Comparison of ENCODE assay signal across 12 mouse cellular contexts in genomic region chr3:37634648-37635047, GRCm38 (mm10). TPM values are rescaled to one million over a fixed set of nuclear protein-coding genes. Genes with fewer than 3 reads are reported as not detected.
DNase-seq lines count a peak whose midpoint lies in the region; ATAC-seq and TF ChIP-seq lines count a peak whose summit lies in the region.
"Had no signal": no experiment of that assay in that cellular context is flagged by ENCODE, and none has a peak within 500 bp of the region (broad histone marks: within the 10 kb centered on the region; RNA-seq: fewer than 3 reads in every experiment).

No protein-coding gene starts in this region.

- TF ChIP-seq EP300 in stomach, postnatal 0 days (optimal IDR thresholded peaks at IDR 0.05) = no peak

- 36% methylated on average over 4 of the region's 4 CpGs for WGBS in hindbrain, embryonic 14.5 days
- 35% methylated on average over 4 of the region's 4 CpGs for WGBS in hindbrain, embryonic 13.5 days
- WGBS in stomach, postnatal 0 days = 55% methylated on average over 4 of the region's 4 CpGs

- no peak overlapping the region for H3K4me2 ChIP-seq in hindbrain, embryonic 14.5 days (replicated peaks)
- no peak overlapping the region for H3K4me2 ChIP-seq in hindbrain, embryonic 13.5 days
- no peak overlapping the region for H3K4me2 ChIP-seq in stomach, postnatal 0 days (replicated peaks; ENCODE audit: low read depth)
- H3K4me2 ChIP-seq: hindbrain, embryonic 15.5 days had no signal

- no peak overlapping the region for H3K9ac ChIP-seq in hindbrain, embryonic 14.5 days
- H3K9ac ChIP-seq in hindbrain, embryonic 13.5 days = no peak overlapping the region
- no peak overlapping the region for H3K9ac ChIP-seq in stomach, postnatal 0 days (ENCODE audit: low read length)
- H3K9ac ChIP-seq: hindbrain, embryonic 15.5 days had no signal

- ATAC-seq in hindbrain, embryonic 14.5 days (ENCODE audit: low FRiP score) = no peak
- ATAC-seq in hindbrain, embryonic 13.5 days (ENCODE audit: low FRiP score) = no peak
- ATAC-seq in stomach, postnatal 0 days (ENCODE audit: low FRiP score, low TSS enrichment) = no peak

- no peaks in the 10 kb centered on the region for H3K9me3 ChIP-seq in hindbrain, embryonic 14.5 days (ENCODE audit: control insufficient read depth, low read length)
- H3K9me3 ChIP-seq in hindbrain, embryonic 13.5 days = no peaks in the 10 kb centered on the region
- H3K9me3 ChIP-seq in stomach, postnatal 0 days (ENCODE audit: control insufficient read depth, low read length) = no peaks in the 10 kb centered on the region
- H3K9me3 ChIP-seq: hindbrain, embryonic 15.5 days had no signal

- no peak overlapping the region for H3K27ac ChIP-seq in hindbrain, embryonic 14.5 days
- H3K27ac ChIP-seq in hindbrain, embryonic 13.5 days = no peak overlapping the region
- H3K27ac ChIP-seq in stomach, postnatal 0 days (replicated peaks) = no peak overlapping the region
- H3K27ac ChIP-seq: hindbrain, embryonic 15.5 days had no signal

- H3K4me1 ChIP-seq in hindbrain, embryonic 14.5 days (replicated peaks; ENCODE audit: control insufficient read depth, insufficient read depth, low read length) = no peaks in the 10 kb centered on the region; the same call in 1 of the 2 replicates
- H3K4me1 ChIP-seq in hindbrain, embryonic 13.5 days (replicated peaks) = no peaks in the 10 kb centered on the region
- no peaks in the 10 kb centered on the region for H3K4me1 ChIP-seq in stomach, postnatal 0 days (replicated peaks; ENCODE audit: control insufficient read depth, insufficient read depth)

- DNase-seq in hindbrain, embryonic 14.5 days (ENCODE audit: low spot score) = peak; percentile 46
- DNase-seq in thymus, postnatal 14 days = peak; percentile 40
- DNase-seq in thymus, adult 18-20 months = no peak
- peak; percentile 30 for DNase-seq in c-Kit-positive CD71-positive TER-119-positive erythroid progenitor cells, embryonic 14.5 days (ENCODE audit: low spot score)
- DNase-seq in stomach, postnatal 0 days (ENCODE audit: low spot score) = no peak
- DNase-seq in adrenal gland, adult 2 months = no peak
- DNase-seq in layer of hippocampus, postnatal 10 days (ENCODE audit: low spot score in 2 of 2) = no peak
- DNase-seq: adrenal gland, postnatal 14 days; left cerebral cortex, postnatal 4 days had no signal

- peak; percentile 70 for TF ChIP-seq CTCF in stomach, postnatal 0 days (IDR thresholded peaks at IDR 0.05; ENCODE audit: low read depth)

- no peak overlapping the region for H3K4me3 ChIP-seq in hindbrain, embryonic 14.5 days (replicated peaks; ENCODE audit: low read length)
- no peak overlapping the region for H3K4me3 ChIP-seq in hindbrain, embryonic 13.5 days
- H3K4me3 ChIP-seq in stomach, postnatal 0 days (ENCODE audit: low read depth, low read length) = no peak overlapping the region
- H3K4me3 ChIP-seq: erythroblast, embryonic 14.5 days; hindbrain, embryonic 15.5 days had no signal

- 0 out of 2 replicates have a peak, but pooled peaks cover 4% of the 10 kb centered on the region for H3K27me3 ChIP-seq in hindbrain, embryonic 14.5 days (ENCODE audit: control insufficient read depth, insufficient read depth, low read length)
- 0 out of 2 replicates have a peak, but pooled peaks cover 4% of the 10 kb centered on the region for H3K27me3 ChIP-seq in hindbrain, embryonic 13.5 days
- H3K27me3 ChIP-seq in stomach, postnatal 0 days (ENCODE audit: control insufficient read depth, insufficient read depth, low read length) = no peaks in the 10 kb centered on the region
- H3K27me3 ChIP-seq: hindbrain, embryonic 15.5 days had no signal

- no peaks in the 10 kb centered on the region for H3K36me3 ChIP-seq in hindbrain, embryonic 14.5 days (replicated peaks; ENCODE audit: control insufficient read depth, insufficient read depth)
- H3K36me3 ChIP-seq in hindbrain, embryonic 13.5 days = no peaks in the 10 kb centered on the region
- H3K36me3 ChIP-seq in stomach, postnatal 0 days (ENCODE audit: control insufficient read depth, insufficient read depth, low read length) = no peaks in the 10 kb centered on the region
- H3K36me3 ChIP-seq: hindbrain, embryonic 15.5 days had no signal

RNA-seq across cellular contexts. Expression of gene Spry1, which starts 5.1 kb away (rescaled TPM):
- polyA plus RNA-seq in hindbrain, embryonic 14.5 days (2014; fragmentation: Nextera tagmentation; extraction: Ambion mirVana) = 5.8 and 6.7 TPM in 2 replicates
- 4.4 and 5.7 TPM in 2 replicates for polyA plus RNA-seq in hindbrain, embryonic 13.5 days (2015; fragmentation: Nextera tagmentation; extraction: Ambion mirVana)
- polyA plus RNA-seq in stomach, postnatal 0 days (2015; fragmentation: Nextera tagmentation; extraction: Ambion mirVana) = 9.4 and 14.1 TPM in 2 replicates
- 10 to 100 TPM; 17.9 to 39.7 TPM for total RNA-seq in adrenal gland, adult 2 months (2021)
- polyA plus RNA-seq in adrenal gland, adult 2 months (2012; rRNA removed) = 32.5 and 37.6 TPM in 2 replicates
- 10 to 100 TPM; 17.1 to 18.2 TPM for total RNA-seq in layer of hippocampus, postnatal 10 days (2021)

Comparison
In these comparisons a context has a peak if more than half of its experiments do, and no peak if none do; other contexts are left out.
1. DNase-seq: peak in hindbrain, embryonic 14.5 days (single experiment), thymus, postnatal 14 days (single experiment) and c-Kit-positive CD71-positive TER-119-positive erythroid progenitor cells, embryonic 14.5 days (single experiment); none in thymus, adult 18-20 months (0 of 2), stomach, postnatal 0 days (single experiment), adrenal gland, adult 2 months (single experiment) and layer of hippocampus, postnatal 10 days (0 of 2).